Mouse (Mus musculus) spleen, adult 2 months (tissue): ENCODE measurements around the gene Frrs1l.

Source experiments
- CTCF ChIP-seq: fragments of 200-500 bp; IDR thresholded peaks from 2 replicates; pipeline ENCODE4 v1.5.1; 2011; ENCODE audit warnings: mild to moderate bottlenecking, inconsistent platforms; ENCODE audit not compliant: insufficient read depth, insufficient read length, insufficient replicate concordance; ENCODE audit errors: extremely low read depth
- POLR2A ChIP-seq: fragments of 200-500 bp; IDR thresholded peaks from 2 replicates; pipeline ENCODE4 v1.6.1; 2011; ENCODE audit warnings: low read depth, low read length, inconsistent platforms

DNA sequence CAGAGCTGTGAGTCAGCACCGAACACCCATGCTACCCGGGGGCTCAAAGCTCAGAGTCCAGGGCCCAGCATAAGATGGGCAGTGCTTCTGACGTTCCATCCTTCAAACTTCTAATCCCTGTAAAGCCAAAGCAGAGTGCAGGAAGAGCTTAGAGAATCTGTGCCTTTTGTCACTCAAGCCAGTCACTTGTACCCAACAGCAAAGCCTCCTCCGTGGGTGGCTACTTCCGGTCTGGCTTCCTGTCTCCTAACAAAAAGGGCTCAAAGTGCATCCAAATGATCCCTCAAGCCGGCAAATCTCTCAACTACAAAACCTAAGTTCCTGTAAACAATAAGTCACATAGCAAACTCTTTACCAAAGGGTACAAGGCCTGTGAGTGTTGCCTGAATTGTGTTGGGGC is 40.7 kb downstream of the Frrs1l start:
- TF ChIP-seq CTCF (no peak), POLR2A (no peak)
